Mouse (Mus musculus): ENCODE results near the gene Rgs4.

The Rgs4 gene

DNA sequence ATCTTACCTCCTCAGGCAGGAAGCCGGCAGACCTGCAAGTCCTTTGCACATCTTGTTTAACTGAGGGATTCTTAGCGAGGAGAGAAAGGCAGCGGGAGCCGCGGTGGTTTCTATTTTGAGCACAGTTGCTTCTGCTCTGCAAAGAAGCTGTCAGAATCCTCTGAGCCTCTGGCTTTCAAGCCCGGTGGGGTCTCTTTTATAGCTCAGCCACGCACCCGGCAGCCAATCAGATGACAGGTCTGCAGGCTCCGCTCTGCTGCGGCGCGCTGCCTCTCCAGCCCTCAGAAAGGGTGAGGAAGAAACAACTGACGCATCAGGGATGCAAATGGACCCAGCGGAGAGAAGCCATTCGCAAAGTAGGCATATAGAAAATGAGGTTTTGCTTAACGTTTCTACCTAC, at the start of gene Rgs4:
Gene Rgs4, minus strand, starts transcription at position 170 of the 400 bp plus-strand sequence.
- H3K9me3 ChIP-seq (ENCODE audit: low read length): no peaks in the 10 kb centered on the region; the same call in 1 of the 2 replicates
- TF ChIP-seq NANOG (IDR thresholded peaks at IDR 0.05; ENCODE audit: borderline replicate concordance, low read length) (no peak), CTCF (conservative IDR thresholded peaks at IDR 0.05; ENCODE audit: low read length) (no peak), POU5F1 (IDR thresholded peaks at IDR 0.05; ENCODE audit: borderline replicate concordance, low read length) (no peak)
- no peaks in the 10 kb centered on the region for H3K4me1 ChIP-seq (replicated peaks; ENCODE audit: low read depth, low read length)
- H3K4me3 ChIP-seq (replicated peaks; ENCODE audit: low read length): no peak within 1 kb of the TSS
- no peaks in the 10 kb centered on the region for H3K36me3 ChIP-seq (ENCODE audit: insufficient read depth, low read length)
- 0 out of 2 replicates have a peak, but pooled peaks cover 4% of the 10 kb centered on the region for H3K27me3 ChIP-seq (ENCODE audit: insufficient read depth, low read length)

- Histone ChIP-seq H3K4me1 (replicated peaks; ENCODE audit: low read depth, low read length) (no peaks in the 10 kb centered on the region), H3K9me3 (ENCODE audit: low read length) (peaks cover 26% of the 10 kb centered on the region), H3K4me3 (replicated peaks; ENCODE audit: low read length) (no peak overlapping the region), H3K36me3 (ENCODE audit: insufficient read depth, low read length) (no peaks in the 10 kb centered on the region), H3K27me3 (ENCODE audit: insufficient read depth, low read length) (no peaks in the 10 kb centered on the region)
- TF ChIP-seq POU5F1 (IDR thresholded peaks at IDR 0.05; ENCODE audit: borderline replicate concordance, low read length): no peak
- TF ChIP-seq NANOG (IDR thresholded peaks at IDR 0.05; ENCODE audit: borderline replicate concordance, low read length): no peak
Measured at GRCm38 (mm10) chr1:169792437-169792836, 45.0 kb upstream of the Rgs4 start.

- Histone ChIP-seq H3K36me3 (ENCODE audit: insufficient read depth, low read length) (no peaks in the 10 kb centered on the region), H3K27me3 (ENCODE audit: insufficient read depth, low read length) (no peaks in the 10 kb centered on the region), H3K9me3 (ENCODE audit: low read length) (peaks cover 11% of the 10 kb centered on the region), H3K4me3 (replicated peaks; ENCODE audit: low read length) (no peak overlapping the region), H3K4me1 (replicated peaks; ENCODE audit: low read depth, low read length) (no peaks in the 10 kb centered on the region)
- TF ChIP-seq POU5F1 (IDR thresholded peaks at IDR 0.05; ENCODE audit: borderline replicate concordance, low read length): no peak
- no peak for TF ChIP-seq CTCF (conservative IDR thresholded peaks at IDR 0.05; ENCODE audit: low read length)
- TF ChIP-seq NANOG (IDR thresholded peaks at IDR 0.05; ENCODE audit: borderline replicate concordance, low read length): no peak
Measured at GRCm38 (mm10) chr1:169785981-169786380, 38.5 kb upstream of the Rgs4 start.

- no peak overlapping the region for H3K4me3 ChIP-seq (replicated peaks; ENCODE audit: low read length)
- TF ChIP-seq NANOG (IDR thresholded peaks at IDR 0.05; ENCODE audit: borderline replicate concordance, low read length) (no peak), POU5F1 (IDR thresholded peaks at IDR 0.05; ENCODE audit: borderline replicate concordance, low read length) (no peak)
- H3K4me1 ChIP-seq (replicated peaks; ENCODE audit: low read depth, low read length): no peaks in the 10 kb centered on the region
- peaks cover 26% of the 10 kb centered on the region for H3K9me3 ChIP-seq (ENCODE audit: low read length)
- H3K27me3 ChIP-seq (ENCODE audit: insufficient read depth, low read length): no peaks in the 10 kb centered on the region
- no peaks in the 10 kb centered on the region for H3K36me3 ChIP-seq (ENCODE audit: insufficient read depth, low read length)
Measured at GRCm38 (mm10) chr1:169776566-169776965, 29.1 kb upstream of the Rgs4 start.

- Histone ChIP-seq H3K27me3 (ENCODE audit: insufficient read depth, low read length) (no peaks in the 10 kb centered on the region), H3K4me1 (replicated peaks; ENCODE audit: low read depth, low read length) (no peaks in the 10 kb centered on the region), H3K9me3 (ENCODE audit: low read length) (no peaks in the 10 kb centered on the region), H3K4me3 (replicated peaks; ENCODE audit: low read length) (no peak overlapping the region), H3K36me3 (ENCODE audit: insufficient read depth, low read length) (no peaks in the 10 kb centered on the region)
- TF ChIP-seq CTCF (conservative IDR thresholded peaks at IDR 0.05; ENCODE audit: low read length) (no peak), NANOG (IDR thresholded peaks at IDR 0.05; ENCODE audit: borderline replicate concordance, low read length) (no peak), POU5F1 (IDR thresholded peaks at IDR 0.05; ENCODE audit: borderline replicate concordance, low read length) (no peak)
Measured at GRCm38 (mm10) chr1:169764619-169764955, 17.1 kb upstream of the Rgs4 start.

GRCm38 (mm10) chr1:169763858-169764618, 16.6 kb upstream of the Rgs4 start:
- Histone ChIP-seq H3K36me3 (ENCODE audit: insufficient read depth, low read length) (no peaks in the 10 kb centered on the region), H3K4me1 (replicated peaks; ENCODE audit: low read depth, low read length) (no peaks in the 10 kb centered on the region), H3K27me3 (ENCODE audit: insufficient read depth, low read length) (no peaks in the 10 kb centered on the region), H3K9me3 (ENCODE audit: low read length) (no peaks in the 10 kb centered on the region), H3K4me3 (replicated peaks; ENCODE audit: low read length) (no peak overlapping the region)
- TF ChIP-seq NANOG (IDR thresholded peaks at IDR 0.05; ENCODE audit: borderline replicate concordance, low read length) (no peak), POU5F1 (IDR thresholded peaks at IDR 0.05; ENCODE audit: borderline replicate concordance, low read length) (no peak), CTCF (conservative IDR thresholded peaks at IDR 0.05; ENCODE audit: low read length) (no peak)

DNA sequence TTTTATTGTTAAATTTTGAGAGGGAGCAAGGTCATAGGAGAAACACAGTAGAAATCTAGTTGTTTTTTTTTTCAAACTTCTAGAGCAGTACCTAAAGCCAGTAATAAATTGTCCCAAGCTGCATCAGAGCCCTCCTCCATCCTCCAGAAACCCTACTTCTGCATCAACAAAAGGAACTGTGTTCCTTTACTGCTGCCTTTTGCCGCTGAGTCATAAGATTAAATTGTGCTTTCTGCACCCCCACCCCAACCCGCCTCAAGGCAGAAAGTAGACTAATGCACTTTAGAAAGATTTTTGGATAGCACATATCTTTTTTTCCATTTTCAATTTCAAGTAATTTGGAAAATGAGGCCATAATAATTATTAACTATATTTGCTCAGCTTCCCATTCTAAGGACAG, 15.1 kb upstream of the Rgs4 start:
- TF ChIP-seq CTCF (conservative IDR thresholded peaks at IDR 0.05; ENCODE audit: low read length) (no peak), POU5F1 (IDR thresholded peaks at IDR 0.05; ENCODE audit: borderline replicate concordance, low read length) (no peak), NANOG (IDR thresholded peaks at IDR 0.05; ENCODE audit: borderline replicate concordance, low read length) (no peak)
- Histone ChIP-seq H3K27me3 (ENCODE audit: insufficient read depth, low read length) (no peaks in the 10 kb centered on the region), H3K4me1 (replicated peaks; ENCODE audit: low read depth, low read length) (no peaks in the 10 kb centered on the region), H3K9me3 (ENCODE audit: low read length) (no peaks in the 10 kb centered on the region; the same call in 1 of the 2 replicates), H3K4me3 (replicated peaks; ENCODE audit: low read length) (no peak overlapping the region), H3K36me3 (ENCODE audit: insufficient read depth, low read length) (no peaks in the 10 kb centered on the region)

DNA sequence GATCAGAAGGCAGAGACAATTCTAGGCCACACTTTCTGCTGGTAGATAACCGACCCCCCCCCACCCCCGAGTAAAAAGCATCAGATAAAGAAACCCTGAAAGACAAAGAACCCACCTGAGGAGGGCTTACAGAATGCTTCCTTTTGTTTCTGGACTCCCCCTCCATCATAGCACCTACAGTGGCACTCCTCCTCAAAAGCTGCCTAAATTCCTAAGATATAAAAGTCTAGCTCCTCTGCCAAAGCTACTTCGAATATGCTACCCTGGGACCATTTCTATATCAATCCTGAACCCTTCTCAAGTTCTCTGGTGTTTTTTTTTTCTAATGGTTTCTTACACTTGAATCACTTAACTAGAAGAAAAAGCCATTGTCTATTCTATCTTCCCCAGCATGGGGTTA, 9.1 kb upstream of the Rgs4 start:
- Histone ChIP-seq H3K9me3 (ENCODE audit: low read length) (no peaks in the 10 kb centered on the region; the same call in 1 of the 2 replicates), H3K27me3 (ENCODE audit: insufficient read depth, low read length) (no peaks in the 10 kb centered on the region), H3K36me3 (ENCODE audit: insufficient read depth, low read length) (no peaks in the 10 kb centered on the region), H3K4me1 (replicated peaks; ENCODE audit: low read depth, low read length) (no peaks in the 10 kb centered on the region), H3K4me3 (replicated peaks; ENCODE audit: low read length) (no peak overlapping the region)
- no peak for TF ChIP-seq NANOG (IDR thresholded peaks at IDR 0.05; ENCODE audit: borderline replicate concordance, low read length)
- no peak for TF ChIP-seq CTCF (conservative IDR thresholded peaks at IDR 0.05; ENCODE audit: low read length)
- no peak for TF ChIP-seq POU5F1 (IDR thresholded peaks at IDR 0.05; ENCODE audit: borderline replicate concordance, low read length)

DNA sequence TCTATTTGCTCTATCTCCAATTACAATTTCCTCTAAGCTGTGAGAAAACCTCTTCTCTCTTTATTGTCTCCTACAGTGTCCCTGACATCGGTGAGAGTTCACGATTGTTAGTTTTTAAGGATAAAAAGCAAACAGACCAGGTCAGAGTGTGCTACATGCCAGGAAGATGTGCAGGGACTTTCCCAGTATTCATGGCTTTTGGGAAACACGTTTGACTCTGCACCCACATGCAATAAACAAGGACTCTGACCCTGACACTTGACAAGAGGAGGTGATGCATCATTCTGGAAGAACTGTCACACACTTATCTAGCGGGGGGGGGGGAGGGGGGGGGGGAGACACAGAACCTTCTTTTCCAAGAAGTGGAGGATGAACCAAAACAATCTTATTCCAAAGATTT, 5.0 kb upstream of the Rgs4 start:
- Histone ChIP-seq H3K9me3 (ENCODE audit: low read length) (no peaks in the 10 kb centered on the region), H3K27me3 (ENCODE audit: insufficient read depth, low read length) (0 out of 2 replicates have a peak, but pooled peaks cover 4% of the 10 kb centered on the region), H3K4me1 (replicated peaks; ENCODE audit: low read depth, low read length) (no peaks in the 10 kb centered on the region), H3K36me3 (ENCODE audit: insufficient read depth, low read length) (no peaks in the 10 kb centered on the region), H3K4me3 (replicated peaks; ENCODE audit: low read length) (no peak overlapping the region)
- TF ChIP-seq POU5F1 (IDR thresholded peaks at IDR 0.05; ENCODE audit: borderline replicate concordance, low read length) (no peak), NANOG (IDR thresholded peaks at IDR 0.05; ENCODE audit: borderline replicate concordance, low read length) (no peak)
